Comparison of ENCODE assay signal across 29 mouse cellular contexts in the genomic region with DNA sequence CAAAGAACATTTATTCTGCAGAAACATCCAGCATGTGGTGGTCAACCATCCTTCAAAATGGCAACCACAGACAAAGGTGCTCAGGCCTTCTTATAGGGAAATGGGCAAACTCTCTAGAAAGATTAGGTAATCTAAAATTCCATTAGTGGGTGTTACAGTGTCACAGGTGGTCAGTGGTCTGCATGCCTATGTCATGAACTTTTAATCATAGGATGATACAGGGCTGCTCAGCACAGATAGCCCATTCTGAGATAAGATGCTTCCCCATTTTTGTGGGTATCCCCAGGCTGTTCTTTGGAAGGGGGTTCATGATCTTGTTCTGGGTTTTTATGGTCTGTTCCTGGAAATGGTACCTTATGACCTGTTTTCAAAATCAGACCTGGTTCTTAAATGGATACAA.
"Had no signal": no experiment of that assay in that cellular context is flagged by ENCODE, and none has a peak within 500 bp of the region (broad histone marks: within the 10 kb centered on the region; RNA-seq: fewer than 3 reads in every experiment).

No protein-coding gene starts in this region.

- H3K27me3 ChIP-seq: limb, embryonic 12.5 days; limb, embryonic 13.5 days; limb, embryonic 15.5 days; liver, embryonic 12.5 days; liver, embryonic 13.5 days; liver, embryonic 15.5 days; lung, embryonic 15.5 days; megakaryocyte, embryonic 14.5 days; midbrain, embryonic 12.5 days; midbrain, embryonic 13.5 days; midbrain, embryonic 15.5 days had no signal

- H3K9me3 ChIP-seq: limb, embryonic 10.5 days; limb, embryonic 12.5 days; limb, embryonic 13.5 days; limb, embryonic 15.5 days; liver, embryonic 12.5 days; liver, embryonic 13.5 days; liver, embryonic 15.5 days; lung, embryonic 15.5 days; megakaryocyte, embryonic 14.5 days had no signal

- H3K4me3 ChIP-seq: limb, embryonic 10.5 days; limb, embryonic 12.5 days; limb, embryonic 13.5 days; limb, embryonic 15.5 days; liver, embryonic 12.5 days; liver, embryonic 13.5 days; liver, embryonic 15.5 days; lung, embryonic 15.5 days; megakaryocyte, embryonic 14.5 days; midbrain, embryonic 10.5 days; midbrain, embryonic 12.5 days; midbrain, embryonic 13.5 days; midbrain, embryonic 15.5 days; myocyte had no signal

- H3K36me3 ChIP-seq: limb, embryonic 10.5 days; limb, embryonic 12.5 days; limb, embryonic 13.5 days; limb, embryonic 15.5 days; liver, embryonic 12.5 days; liver, embryonic 13.5 days; liver, embryonic 15.5 days; lung, embryonic 15.5 days; midbrain, embryonic 10.5 days; midbrain, embryonic 12.5 days; midbrain, embryonic 13.5 days; midbrain, embryonic 15.5 days had no signal

- H3K27ac ChIP-seq: limb, embryonic 10.5 days; limb, embryonic 12.5 days; limb, embryonic 13.5 days; limb, embryonic 15.5 days; liver, embryonic 12.5 days; liver, embryonic 13.5 days; liver, embryonic 14.5 days; liver, embryonic 15.5 days; lung, embryonic 15.5 days; macrophage; midbrain, embryonic 10.5 days; midbrain, embryonic 12.5 days; midbrain, embryonic 13.5 days; midbrain, embryonic 15.5 days had no signal

- ATAC-seq: liver, embryonic 12.5 days; liver, postnatal 0 days; lung, postnatal 0 days; midbrain, embryonic 13.5 days; midbrain, embryonic 15.5 days; midbrain, embryonic 16.5 days had no signal

- DNase-seq: left cerebral cortex, postnatal 4 days; liver; liver, embryonic 13.5 days; liver, postnatal 0 days; lung, adult 18-20 months; lung, adult 2 months; lung, embryonic 14.5 days; lung, postnatal 10 days; lung, postnatal 14 days; lung, postnatal 36 days; lung, postnatal 4 days; midbrain, embryonic 14.5 days had no signal

- H3K9ac ChIP-seq: limb, embryonic 12.5 days; limb, embryonic 13.5 days; limb, embryonic 15.5 days; liver, embryonic 12.5 days; liver, embryonic 13.5 days; liver, embryonic 14.5 days; liver, embryonic 15.5 days; liver, postnatal 0 days; lung, embryonic 14.5 days; lung, embryonic 15.5 days; midbrain, embryonic 12.5 days; midbrain, embryonic 13.5 days; midbrain, embryonic 15.5 days had no signal

- H3K4me1 ChIP-seq: limb, embryonic 10.5 days; limb, embryonic 12.5 days; limb, embryonic 13.5 days; limb, embryonic 15.5 days; liver, embryonic 12.5 days; liver, embryonic 13.5 days; liver, embryonic 15.5 days; lung, embryonic 15.5 days; megakaryocyte, embryonic 14.5 days; midbrain, embryonic 10.5 days; midbrain, embryonic 12.5 days; midbrain, embryonic 13.5 days; midbrain, embryonic 15.5 days had no signal
